Mouse (Mus musculus) right cerebral cortex, postnatal 36 days (tissue): ENCODE data around the gene Ampd3.

Experiments used
- DNase-seq, 2 experiments: peaks; one replicate each; pipeline ENCODE4 v3.0.0; 2022; ENCODE audit warnings: low spot score in 2 of 2, mixed read lengths in 1 of 2

The Ampd3 gene

DNA sequence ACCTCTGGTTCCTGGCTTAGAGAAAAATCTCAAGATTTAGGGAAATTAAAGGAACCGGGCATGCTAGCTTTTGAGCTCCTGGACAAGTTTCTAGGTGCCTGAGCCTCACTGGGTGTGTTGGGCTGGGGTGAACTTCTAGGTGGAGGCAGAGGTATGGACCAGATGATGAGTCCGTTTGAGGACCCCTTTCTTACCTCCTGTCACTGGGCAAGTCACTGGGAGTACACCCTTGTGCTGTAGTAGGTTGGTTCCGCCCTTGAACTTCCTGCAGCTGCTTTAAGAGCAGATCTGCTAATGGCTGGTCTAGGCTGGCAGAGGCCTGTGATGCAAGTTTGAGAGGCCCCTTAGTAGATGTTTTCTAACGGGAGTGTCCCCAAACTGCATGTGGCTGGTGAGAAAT lies 1.1 kb downstream of the Ampd3 start:
- no peak for DNase-seq

DNA sequence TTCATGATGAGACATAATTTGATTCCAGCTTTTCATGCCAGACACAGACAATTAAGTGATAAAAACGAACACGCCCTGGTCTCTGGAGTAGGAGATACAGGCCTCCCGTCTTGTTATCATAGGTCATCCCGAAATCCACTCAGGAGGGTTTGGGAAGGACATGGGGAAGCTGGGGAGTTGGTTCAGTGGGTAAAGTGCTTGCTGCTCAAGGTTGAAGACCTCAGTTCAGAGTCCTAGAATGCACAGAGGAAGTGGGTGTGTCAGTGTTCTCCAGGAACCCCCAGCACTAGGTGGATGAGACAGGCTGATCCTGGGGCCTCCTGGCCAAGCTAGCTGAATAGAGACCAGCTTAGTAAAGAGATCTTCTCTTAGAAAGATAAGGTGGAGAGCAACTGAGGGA lies 2.9 kb downstream of the Ampd3 start:
- DNase-seq = no peak

DNA sequence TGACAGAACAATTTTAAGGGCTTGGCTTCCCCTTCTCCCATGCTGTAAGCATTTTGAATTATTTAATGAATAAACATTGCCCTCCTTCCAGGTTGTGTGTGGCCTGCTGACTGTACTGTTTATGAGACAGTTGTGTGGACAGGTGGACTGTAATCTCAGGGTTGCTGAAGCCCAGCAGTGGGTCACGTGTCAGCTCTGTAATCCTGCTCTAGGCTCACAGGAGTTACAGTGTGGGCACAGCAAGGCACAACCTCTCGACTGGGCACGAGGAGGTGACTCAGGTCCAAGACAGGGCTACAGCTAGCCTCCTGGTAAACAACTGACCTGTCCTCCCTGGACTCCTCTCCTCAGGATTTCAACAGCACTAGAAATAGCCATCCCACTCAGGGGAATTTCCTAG lies 4.3 kb downstream of the Ampd3 start:
- DNase-seq = no peak

DNA sequence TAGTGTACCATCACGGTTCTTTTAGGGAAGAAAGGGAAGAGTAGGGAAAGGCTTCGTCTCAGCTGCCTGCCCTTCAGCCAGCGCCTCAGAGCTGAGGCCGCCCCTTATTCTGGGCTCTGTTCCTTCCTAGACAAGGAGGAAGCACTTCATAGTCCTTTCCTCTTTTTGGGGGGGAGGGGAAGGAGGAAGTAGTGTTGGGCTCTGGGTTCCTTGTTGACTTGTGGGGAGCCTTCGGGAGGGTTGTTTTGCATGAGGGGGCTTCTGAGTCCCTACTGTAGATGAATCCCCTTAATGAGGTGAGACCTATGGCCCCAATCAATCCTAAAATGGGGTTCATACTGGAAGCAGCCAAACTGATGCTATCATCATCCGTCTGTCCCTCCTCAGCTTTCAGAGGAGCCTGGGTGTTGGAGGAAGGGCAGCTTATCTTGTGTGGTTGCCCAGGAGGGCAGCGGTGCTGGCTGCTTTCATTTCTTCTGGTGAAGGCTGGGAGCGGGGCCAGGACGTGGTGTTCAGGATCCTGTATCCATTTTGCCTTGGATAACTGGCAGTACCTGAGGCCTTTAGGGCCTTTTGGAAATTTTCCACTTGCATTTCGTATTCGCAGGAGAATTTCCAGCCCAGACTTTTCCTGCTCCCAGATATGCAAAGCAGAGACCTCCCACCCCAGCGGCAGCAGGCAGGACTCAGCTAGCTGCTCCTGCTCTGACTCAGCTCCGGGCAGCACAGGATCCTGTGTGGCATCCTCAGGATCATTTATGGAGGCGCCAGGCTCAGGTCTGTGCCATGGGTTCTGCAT lies 5.4 kb downstream of the Ampd3 start:
- peak; percentile 44 to 48 for DNase-seq

DNA sequence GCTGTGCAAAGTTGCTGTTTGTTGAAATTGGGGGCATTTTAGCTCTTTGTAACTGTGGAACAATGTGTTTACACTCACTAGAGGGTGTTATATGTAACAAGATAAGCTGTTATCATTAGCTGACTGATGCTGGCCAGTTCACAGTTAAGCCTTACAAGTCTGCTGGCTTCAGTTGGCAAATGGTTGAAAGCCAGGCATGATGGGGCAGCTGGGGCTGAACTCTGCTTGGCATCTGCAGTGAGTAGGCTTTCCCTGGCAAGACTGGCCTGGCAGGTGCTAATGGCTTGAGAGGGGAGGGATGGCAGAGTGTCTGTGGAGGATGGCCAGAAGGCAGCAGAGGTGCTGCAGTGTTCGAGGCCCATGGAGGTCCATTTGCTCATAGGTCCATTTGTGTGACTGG lies 6.1 kb downstream of the Ampd3 start:
- peak in 1 of 2 experiments; percentile 36 for DNase-seq

DNA sequence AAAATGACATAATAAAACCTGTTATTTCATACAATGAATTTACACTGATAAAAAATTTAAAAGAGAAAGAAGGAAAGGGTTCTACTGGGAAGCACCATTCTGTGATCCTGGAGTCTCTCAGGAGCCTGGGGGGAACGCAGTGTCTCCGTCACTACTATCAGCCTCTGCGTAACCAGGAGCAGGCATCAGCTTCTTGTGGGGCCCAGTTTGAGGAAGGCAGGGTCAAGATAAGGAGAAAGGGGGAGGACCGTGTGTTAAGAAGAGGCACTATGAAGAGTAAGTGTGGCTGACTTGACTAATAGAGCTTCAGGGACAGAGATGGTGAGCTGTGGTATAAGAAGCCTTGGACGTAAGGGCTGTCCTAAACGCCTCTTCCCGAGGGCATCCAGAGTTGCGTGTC lies 6.7 kb downstream of the Ampd3 start:
- no peak for DNase-seq

DNA sequence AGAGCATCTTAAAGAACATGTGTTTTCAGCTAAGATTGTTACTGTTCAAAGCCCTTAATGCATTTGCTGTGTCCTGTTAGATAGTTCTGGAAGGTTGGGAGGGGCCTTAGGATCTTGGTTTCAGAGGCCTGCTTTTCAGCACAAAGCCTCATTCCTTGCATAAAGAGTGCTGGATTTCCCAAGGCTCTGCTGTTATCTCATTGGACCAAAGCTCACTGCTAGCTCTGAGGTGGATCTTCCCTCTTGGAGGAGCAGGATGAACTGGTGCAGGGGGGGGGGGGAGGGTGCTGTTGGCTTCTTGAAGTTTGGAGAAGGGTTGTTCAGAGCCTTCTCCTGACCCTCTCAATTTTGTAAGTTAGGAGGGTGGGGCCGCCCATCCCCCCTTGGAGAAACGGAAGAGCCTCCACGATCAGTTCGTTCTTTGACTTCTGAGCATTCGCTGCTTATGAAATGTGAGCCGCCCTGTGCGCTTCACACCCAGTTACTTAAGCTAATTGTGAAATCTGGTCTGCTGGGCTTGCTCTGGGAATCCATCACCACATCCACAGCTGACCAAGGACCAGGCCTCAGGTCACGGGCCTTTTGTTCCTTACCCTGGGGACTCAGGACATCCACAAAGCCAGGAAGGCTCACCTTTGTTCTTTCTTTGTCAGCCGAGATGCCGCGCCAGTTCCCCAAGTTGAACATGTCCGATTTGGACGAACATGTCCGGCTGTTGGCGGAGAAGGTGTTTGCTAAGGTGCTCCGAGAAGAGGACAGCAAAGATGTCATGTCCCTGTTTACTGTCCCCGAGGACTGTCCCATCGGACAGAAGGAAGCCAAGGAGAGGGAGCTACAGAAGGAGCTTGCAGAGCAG lies 9.4 kb downstream of the Ampd3 start:
- no peak for DNase-seq

DNA sequence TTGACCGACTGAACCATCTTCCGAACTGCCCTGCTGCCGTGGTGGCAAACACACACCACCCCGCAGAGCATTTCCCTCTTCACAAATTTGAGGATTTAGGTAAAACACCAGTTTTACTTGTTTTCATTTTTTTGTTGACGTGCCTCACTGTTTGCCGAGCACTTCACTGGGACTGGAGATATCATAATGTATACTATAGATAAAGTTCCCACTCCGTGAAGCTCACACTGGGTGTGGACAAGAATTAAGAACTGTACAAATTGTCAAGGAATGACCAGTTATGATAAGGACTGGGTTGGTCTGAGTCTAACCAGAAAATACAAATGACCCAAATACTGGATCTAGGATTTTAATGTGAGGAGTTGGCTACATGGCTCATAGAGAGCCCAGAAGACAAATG lies 10.9 kb downstream of the Ampd3 start:
- DNase-seq = no peak

DNA sequence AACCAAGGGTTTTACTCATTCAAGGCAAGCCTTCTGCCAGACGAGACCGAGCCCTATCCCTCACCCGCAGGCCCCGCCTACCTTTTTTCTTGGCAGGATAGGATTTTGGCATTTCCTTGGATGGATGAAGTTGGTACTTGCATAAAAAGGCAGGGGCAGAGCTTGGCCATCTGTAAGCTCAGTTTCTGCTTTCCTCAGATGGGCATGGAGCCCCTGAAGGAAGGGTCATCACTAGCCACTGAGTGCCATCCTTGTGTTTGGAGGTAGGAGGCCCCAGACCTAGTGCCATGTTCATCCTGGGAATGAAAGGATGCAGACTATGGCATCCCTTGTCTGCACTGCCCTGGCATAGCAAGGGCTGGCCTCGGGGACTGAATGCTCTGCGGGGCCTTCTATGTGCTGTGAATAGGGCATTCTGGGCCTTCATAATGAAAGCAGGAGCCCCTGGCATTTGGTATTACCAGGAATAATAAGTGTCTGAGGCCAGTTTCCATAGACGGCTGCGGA lies 11.7 kb downstream of the Ampd3 start:
- peak; percentile 25 to 49 for DNase-seq

DNA sequence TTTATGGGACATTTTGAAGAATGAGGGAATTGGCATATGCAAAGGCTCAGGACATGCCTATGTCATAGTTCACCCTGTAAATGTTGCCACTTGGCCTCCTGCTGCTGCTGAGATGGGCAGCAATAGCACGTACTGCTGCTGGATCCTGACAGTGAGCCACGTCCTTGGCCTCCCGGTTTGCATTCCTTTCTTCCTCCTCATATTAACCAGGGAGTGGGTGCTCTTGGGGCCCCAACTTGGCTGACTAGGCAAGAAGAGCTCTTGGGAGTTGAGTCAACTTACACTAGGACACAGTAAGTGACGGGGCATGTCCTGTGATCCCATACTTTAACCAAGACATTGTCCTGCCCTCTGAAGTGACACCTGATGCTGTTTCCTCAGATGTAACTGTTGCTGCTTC lies 12.5 kb downstream of the Ampd3 start:
- no peak for DNase-seq

DNA sequence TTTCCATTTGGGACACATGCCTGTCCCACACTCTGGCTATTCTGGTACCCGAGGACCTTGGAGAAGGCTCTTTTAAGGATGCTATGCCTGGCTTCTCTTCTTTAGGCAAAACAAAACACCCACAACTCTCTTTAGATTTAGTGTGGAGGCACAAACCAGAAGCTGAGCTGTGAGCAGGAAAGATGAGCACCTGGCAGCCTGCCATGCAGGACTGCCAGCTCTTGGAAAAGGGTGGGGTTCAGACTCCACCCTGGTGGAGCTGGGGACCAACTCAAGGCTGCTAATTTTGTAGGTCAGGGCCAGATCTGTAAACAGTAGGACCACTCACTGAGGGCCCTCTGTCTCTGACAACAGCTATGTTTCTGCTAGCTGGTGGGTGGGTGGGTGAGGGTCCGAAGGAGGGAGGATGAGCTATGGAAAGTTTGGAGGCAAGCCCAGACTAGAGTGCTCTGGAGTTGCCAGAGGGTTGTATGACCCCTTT lies 13.3 kb downstream of the Ampd3 start:
- DNase-seq = peak; percentile 61 to 68

DNA sequence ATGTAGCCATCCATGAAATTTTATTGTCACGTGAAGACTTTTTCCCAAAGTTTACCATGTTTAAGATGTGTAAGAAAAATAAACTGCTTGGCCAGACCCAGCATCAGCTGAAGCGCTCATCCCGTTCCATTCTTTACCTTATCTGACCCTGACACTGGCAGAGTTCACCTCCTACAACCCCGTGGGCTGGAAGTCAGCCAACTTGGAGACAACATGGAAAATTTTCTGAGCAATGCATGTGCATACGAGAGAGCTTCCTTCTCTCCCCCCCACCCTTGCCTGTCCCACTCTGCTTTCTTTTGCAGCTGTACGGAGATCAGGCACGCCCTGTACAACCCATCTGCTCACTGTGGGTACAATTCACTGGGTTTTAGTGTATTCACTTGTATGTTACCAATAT lies 14.1 kb downstream of the Ampd3 start:
- DNase-seq = no peak

DNA sequence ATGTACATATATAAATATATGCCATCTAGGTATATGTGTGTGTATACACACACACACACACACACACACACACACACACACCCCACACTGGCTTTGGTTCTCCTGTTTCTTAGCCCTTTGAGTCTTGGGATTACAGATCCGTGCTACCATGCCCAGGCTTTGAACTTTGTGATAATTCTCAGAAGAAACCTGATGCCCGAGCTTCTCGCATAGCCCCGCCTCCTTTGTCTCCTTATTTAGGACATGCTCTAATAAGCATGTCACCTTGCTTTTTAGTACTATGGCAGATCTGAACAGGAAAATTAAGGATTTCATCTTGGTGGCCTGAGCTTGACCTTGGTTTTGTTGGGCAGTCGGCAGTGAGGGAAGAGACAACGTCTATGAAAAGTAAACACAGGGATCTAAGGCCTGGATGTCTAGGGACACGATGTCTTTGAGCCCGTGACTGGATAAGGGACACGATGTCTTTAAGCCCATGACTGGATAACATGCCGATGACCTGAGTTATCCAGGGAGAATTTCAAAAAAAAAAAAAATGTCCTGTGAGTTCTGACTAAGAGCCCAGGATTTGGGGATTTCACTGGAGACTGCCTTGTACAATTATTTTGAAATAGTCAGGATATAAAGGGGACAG lies 15.0 kb downstream of the Ampd3 start:
- DNase-seq = no peak

DNA sequence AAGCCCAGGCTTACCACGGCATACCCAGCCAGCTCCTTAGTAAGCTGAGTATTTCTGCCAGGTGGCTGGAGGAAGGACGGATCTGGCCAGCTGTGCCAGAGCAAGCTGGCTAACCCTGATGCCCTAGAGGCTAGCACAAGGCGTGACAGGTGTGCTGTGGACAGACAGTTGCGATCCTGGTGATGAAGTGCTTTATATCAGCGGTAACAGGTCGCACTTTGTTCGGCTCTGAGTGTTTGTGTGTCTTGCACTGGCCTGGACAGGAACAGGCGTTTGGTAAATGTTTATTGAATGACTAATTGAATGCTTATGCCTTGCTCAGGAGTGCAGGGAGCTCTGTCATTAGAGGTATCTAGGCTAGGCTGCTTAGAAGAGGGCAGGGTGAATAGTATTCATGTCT lies 17.0 kb downstream of the Ampd3 start:
- DNase-seq = no peak

DNA sequence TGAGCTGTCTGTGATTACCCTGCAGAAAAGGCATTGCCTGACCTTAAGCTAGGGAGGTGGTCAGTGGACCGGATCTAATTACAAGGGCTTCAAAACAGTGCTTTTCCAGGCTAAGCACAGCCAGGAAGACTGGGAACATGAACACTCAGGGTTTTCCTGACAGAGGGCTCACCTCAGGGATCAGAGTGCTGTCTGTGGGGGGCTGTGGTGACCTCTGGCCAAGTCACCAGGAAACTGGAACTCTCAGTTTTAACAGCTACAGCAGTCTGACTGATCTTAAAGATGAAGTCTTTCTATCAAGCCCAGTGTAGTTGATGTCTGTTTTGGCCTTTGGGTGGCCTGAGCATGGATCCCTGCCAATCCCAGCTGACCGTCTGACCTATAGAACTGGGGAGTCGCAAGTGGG lies 17.7 kb downstream of the Ampd3 start:
- no peak for DNase-seq

DNA sequence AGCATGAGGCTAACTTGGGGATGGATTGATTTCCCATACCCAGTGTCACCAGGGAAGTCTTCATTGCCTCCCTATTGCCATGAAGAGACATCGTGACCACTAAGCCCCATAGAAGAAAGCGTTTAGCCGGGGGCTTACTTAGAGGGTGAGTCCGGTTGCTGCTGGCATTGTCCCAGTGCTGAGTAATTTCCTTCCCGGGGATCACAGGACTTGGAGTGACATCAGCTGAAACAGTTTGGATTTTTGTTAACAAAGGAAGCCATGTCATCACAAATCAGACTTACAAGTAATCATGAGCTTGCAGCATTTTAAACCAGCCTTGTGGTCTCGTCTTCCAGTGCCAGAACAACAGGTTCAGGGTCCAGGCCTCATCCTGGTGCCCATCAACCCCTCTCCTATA lies 19.3 kb downstream of the Ampd3 start:
- DNase-seq = no peak

DNA sequence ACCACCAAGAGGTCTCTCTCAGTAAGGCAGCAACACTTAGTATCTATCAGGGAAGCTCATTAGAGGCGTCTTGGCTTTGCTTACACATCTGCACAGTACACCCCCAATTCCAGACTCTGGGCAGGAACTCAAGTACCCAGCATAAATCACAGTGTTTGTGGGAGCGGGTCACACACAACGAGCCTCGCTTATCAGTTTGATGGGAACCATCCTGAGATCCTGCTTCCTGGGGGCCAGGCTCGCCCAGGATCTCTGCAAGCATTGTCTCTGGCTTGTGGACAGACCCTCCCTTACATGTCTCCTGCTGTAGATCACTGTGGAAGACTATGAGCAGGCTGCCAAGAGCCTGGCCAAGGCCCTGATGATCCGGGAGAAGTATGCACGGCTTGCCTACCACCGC lies 22.9 kb downstream of the Ampd3 start:
- DNase-seq = no peak

DNA sequence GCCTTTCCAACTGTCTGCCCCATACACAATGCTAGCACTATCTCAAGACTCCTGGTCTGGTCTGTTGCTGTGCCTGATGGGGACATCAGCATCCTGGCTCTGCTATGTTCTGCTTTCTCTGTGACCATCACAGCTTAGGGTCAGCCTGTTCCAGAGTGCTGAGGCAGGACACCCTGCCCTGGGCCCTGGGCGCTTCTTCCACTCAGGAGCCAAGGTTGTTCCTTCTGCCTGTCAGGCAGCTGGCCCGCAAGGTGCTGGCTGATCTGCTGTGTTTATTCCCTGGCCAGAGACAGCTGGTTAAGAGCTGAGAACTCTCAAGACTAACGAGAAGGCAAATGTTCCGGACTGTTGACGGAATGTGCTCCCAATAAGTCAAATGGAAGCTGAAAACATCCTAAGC lies 24.2 kb downstream of the Ampd3 start:
- no peak for DNase-seq

DNA sequence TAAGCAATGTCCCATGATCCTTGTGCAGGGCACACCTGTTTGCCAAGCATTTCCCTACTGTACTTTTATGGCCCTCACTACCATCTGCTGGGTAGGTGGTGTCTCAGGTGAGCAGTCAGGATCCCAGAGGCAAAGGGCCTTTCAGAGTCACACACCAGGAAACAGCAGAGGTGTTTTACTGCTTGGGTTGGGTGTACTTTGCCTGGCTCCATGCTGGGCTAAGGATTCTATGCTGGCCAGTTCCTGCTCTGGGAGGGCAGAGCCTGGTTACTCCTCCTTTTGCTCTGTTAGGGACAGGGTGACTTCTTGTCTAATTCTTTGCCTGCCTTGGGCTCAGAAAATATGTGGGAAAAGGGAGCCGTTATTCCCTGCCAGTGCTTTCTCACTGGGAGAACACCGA lies 24.8 kb downstream of the Ampd3 start:
- DNase-seq = no peak

DNA sequence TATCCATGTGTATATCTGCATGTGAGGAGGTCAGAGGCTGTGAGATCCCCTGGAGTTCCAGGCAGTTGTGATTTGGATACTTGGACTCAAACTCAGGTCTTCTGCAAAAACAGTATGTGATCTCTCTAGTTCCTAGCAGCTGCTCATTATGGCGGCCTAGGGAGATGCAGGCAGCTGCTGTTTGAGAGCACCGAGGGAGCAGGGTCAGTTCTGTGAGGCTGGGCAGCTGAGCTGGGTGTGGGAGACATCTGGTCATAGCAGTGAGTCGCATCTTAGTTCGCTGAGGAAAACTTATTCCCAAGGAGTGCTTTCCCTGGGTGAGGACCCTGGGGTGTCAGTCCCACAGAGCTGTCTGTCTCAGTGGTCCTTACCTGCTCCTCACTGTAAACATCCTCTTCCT lies 26.7 kb downstream of the Ampd3 start:
- no peak for DNase-seq

DNA sequence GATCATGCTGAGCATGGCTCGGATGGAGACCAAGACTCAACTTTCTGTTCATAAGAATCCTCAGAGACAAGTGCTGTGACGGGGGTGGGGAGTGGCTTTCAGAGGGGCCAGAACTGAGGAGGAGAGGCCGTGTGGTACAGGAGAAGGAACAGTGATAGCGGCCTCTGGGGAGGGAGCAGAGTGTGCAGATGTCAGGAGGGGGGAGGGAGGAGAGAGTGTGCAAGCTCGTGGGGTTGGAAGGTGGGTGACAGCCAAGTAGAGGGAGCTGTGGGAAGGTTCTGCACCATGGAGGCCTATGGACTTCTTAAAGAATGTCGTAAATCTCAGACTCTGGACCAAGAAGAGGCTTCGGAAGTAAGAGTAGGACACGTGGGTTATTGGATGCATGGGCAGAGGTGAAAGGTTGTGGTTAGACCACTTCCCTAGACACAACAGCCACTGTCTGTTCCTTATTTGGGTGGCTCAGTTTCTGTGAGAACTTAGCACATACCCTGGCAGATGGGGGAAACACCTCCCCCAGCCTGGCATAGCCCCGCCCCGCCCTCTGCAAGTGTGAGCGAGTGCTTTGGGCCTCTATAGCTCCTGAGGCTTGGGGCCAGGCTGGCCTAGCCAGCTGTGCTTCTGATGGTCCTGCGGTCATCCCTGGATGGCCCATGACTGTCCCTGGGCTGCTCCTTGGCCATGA lies 28.5 kb downstream of the Ampd3 start:
- DNase-seq = no peak
